Mouse (Mus musculus): ENCODE results near the gene Ptprg.

DNA sequence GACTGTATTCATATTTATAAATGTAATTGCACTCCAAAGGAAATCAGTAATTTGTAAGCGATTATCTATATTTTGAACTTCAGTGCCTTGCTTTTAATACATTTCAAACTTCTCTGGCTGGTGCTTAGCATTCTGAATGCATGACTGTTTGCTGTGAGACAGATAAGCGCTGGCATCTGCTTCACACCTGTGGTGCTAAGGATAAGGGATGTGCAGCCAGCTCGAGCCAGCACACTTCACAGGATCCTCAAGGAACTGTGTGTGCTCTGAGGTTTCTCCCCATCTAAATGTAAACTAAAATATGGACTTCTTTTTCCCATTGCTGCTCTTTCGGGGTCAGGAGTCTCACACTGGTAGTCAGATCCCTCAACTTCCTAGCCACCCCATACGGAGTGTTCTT is 458.4 kb downstream of the Ptprg start:
- TF ChIP-seq MAX (IDR thresholded peaks at IDR 0.05) = no peak
- no peak for TF ChIP-seq CTCF (IDR thresholded peaks at IDR 0.05; ENCODE audit: control insufficient read depth, insufficient read depth, insufficient read length)
- TF ChIP-seq CEBPB (IDR thresholded peaks at IDR 0.05; ENCODE audit: low read depth) = no peak
- no peak for TF ChIP-seq FOSL1 (IDR thresholded peaks at IDR 0.05; ENCODE audit: insufficient read depth, low read length, poor library complexity, severe bottlenecking)
- TF ChIP-seq USF1 (IDR thresholded peaks at IDR 0.05; ENCODE audit: low read depth) = no peak
- TF ChIP-seq MYOG (IDR thresholded peaks at IDR 0.05; ENCODE audit: control insufficient read depth, extremely low read depth, insufficient read length) = no peak
- no peak for TF ChIP-seq MYOD1 (IDR thresholded peaks at IDR 0.05; ENCODE audit: control insufficient read depth, insufficient read length, low read depth)

Data from C2C12 (cell line).